Mouse (Mus musculus): ENCODE measurements around the gene Spink8. TPM values are rescaled to one million over a fixed set of nuclear protein-coding genes. Genes with fewer than 3 reads are reported as not detected.
"Not testable (repeated sequence)": the region's sequence is repeated elsewhere in the genome, so short reads cannot be mapped to it uniquely, and the experiment has no call there.

Spink8 gene
- not detected in 2 replicates for polyA plus RNA-seq (2016; fragmentation: Nextera tagmentation; extraction: Ambion mirVana)

- H3K4me1 ChIP-seq (replicated peaks): no peaks in the 10 kb centered on the region
- H3K4me3 ChIP-seq (replicated peaks): no peak within 1 kb of the TSS
- H3K27me3 ChIP-seq: no peaks in the 10 kb centered on the region
- no peak for ATAC-seq (ENCODE audit: insufficient number of reproducible peaks, insufficient read depth, low FRiP score, low TSS enrichment, low read depth)
- no peak within 1 kb of the TSS for H3K4me2 ChIP-seq
- no peaks in the 10 kb centered on the region for H3K9me3 ChIP-seq
- WGBS: 78% methylated on average over 1 of the region's 1 CpGs
- H3K36me3 ChIP-seq: no peaks in the 10 kb centered on the region
- no peak within 1 kb of the TSS for H3K27ac ChIP-seq
- H3K9ac ChIP-seq (replicated peaks): no peak within 1 kb of the TSS
Measured at GRCm38 (mm10) chr9:109811980-109812379, at the start of gene Spink8. Gene Spink8 (plus strand): TSS chr9:109812280.

DNA sequence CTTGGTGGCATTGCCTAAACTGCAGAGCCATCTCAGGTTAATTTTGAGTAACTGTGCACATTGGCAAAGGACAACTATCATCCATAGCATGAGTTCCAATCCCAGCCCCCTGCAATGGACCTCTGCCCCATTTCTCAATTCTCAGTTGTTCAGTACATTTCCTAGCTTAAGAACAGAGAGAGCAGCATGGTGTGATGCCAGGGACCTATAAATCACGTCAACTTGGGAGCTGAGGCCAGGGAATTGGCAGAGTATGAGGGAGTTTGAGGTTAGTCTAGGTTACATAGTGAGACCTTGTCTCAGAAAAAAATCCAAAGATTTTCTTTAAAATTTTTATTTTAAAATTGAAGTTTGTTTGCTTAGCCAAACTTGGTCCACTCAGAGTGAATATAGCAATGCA, 45.2 kb upstream of the Spink8 start:
- peaks cover 11% of the 10 kb centered on the region; the same call in 1 of the 2 replicates for H3K9me3 ChIP-seq
- H3K36me3 ChIP-seq; H3K9ac ChIP-seq (replicated peaks); ATAC-seq (ENCODE audit: insufficient number of reproducible peaks, insufficient read depth, low FRiP score, low TSS enrichment, low read depth); H3K27ac ChIP-seq; H3K27me3 ChIP-seq; H3K4me1 ChIP-seq (replicated peaks); H3K4me2 ChIP-seq; H3K4me3 ChIP-seq (replicated peaks): not testable (repeated sequence)
- WGBS: 56% methylated on average over 1 of the region's 1 CpGs

DNA sequence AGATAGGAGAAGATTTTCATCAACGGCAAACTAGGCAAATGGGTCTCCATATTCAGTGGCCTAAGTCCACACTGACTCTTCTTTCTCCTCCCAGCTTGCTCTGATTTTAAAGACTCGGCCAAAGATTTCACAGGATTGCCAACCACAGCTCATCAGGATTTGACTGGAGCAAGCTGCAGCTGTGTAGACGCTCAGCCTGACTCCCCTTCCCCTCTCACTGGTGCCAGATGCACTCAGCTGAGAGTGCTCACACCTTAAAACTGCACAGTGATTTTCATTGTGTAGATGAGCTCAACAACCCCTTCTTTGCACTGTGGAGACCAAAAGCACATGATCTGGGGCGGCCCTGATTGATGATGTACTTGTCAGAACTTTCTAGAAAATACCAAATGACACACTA, 21.5 kb upstream of the Spink8 start, which contains the start of gene Fbxw27:
TSS of gene Fbxw27 (minus strand) at position 101 of the 400 bp plus-strand sequence.
- not testable (repeated sequence) for ATAC-seq (ENCODE audit: insufficient number of reproducible peaks, insufficient read depth, low FRiP score, low TSS enrichment, low read depth); H3K9ac ChIP-seq (replicated peaks); H3K4me1 ChIP-seq (replicated peaks); H3K36me3 ChIP-seq; H3K9me3 ChIP-seq; H3K4me3 ChIP-seq (replicated peaks); H3K4me2 ChIP-seq; H3K27me3 ChIP-seq; H3K27ac ChIP-seq
- WGBS: 75% methylated on average over 4 of the region's 4 CpGs

- no peak overlapping the region for H3K27ac ChIP-seq
- H3K4me2 ChIP-seq: no peak overlapping the region
- WGBS: 52% methylated on average over 2 of the region's 2 CpGs
- ATAC-seq (ENCODE audit: insufficient number of reproducible peaks, insufficient read depth, low FRiP score, low TSS enrichment, low read depth): no peak
- H3K9me3 ChIP-seq: no peaks in the 10 kb centered on the region
- no peak overlapping the region for H3K9ac ChIP-seq (replicated peaks)
- no peak overlapping the region for H3K4me3 ChIP-seq (replicated peaks)
- H3K4me1 ChIP-seq (replicated peaks): no peaks in the 10 kb centered on the region
- H3K36me3 ChIP-seq: no peaks in the 10 kb centered on the region
- H3K27me3 ChIP-seq: no peaks in the 10 kb centered on the region
Measured at GRCm38 (mm10) chr9:109795221-109795620, 16.9 kb upstream of the Spink8 start.

GRCm38 (mm10) chr9:109795811-109796210, 16.3 kb upstream of the Spink8 start:
- Histone ChIP-seq H3K36me3 (no peaks in the 10 kb centered on the region), H3K4me1 (replicated peaks) (no peaks in the 10 kb centered on the region), H3K4me3 (replicated peaks) (no peak overlapping the region), H3K9me3 (no peaks in the 10 kb centered on the region), H3K27me3 (no peaks in the 10 kb centered on the region), H3K4me2 (no peak overlapping the region), H3K9ac (replicated peaks) (no peak overlapping the region), H3K27ac (no peak overlapping the region)
- no peak for ATAC-seq (ENCODE audit: insufficient number of reproducible peaks, insufficient read depth, low FRiP score, low TSS enrichment, low read depth)
- WGBS: 72% methylated on average over 2 of the region's 2 CpGs

- Histone ChIP-seq H3K4me1 (replicated peaks) (no peaks in the 10 kb centered on the region), H3K9ac (replicated peaks) (no peak overlapping the region), H3K4me2 (no peak overlapping the region), H3K27me3 (no peaks in the 10 kb centered on the region), H3K4me3 (replicated peaks) (no peak overlapping the region), H3K27ac (no peak overlapping the region), H3K36me3 (no peaks in the 10 kb centered on the region), H3K9me3 (no peaks in the 10 kb centered on the region)
- WGBS: 88% methylated on average over 1 of the region's 1 CpGs
- no peak for ATAC-seq (ENCODE audit: insufficient number of reproducible peaks, insufficient read depth, low FRiP score, low TSS enrichment, low read depth)
Measured at GRCm38 (mm10) chr9:109798051-109798450, 14.0 kb upstream of the Spink8 start.

GRCm38 (mm10) chr9:109805596-109805995, 6.5 kb upstream of the Spink8 start:
- not testable (repeated sequence) for H3K4me1 ChIP-seq (replicated peaks); ATAC-seq (ENCODE audit: insufficient number of reproducible peaks, insufficient read depth, low FRiP score, low TSS enrichment, low read depth)

GRCm38 (mm10) chr9:109806260-109806659, 5.8 kb upstream of the Spink8 start:
- no peak overlapping the region for H3K4me3 ChIP-seq (replicated peaks)
- H3K9me3 ChIP-seq: no peaks in the 10 kb centered on the region
- H3K9ac ChIP-seq (replicated peaks): no peak overlapping the region
- no peak overlapping the region for H3K27ac ChIP-seq
- no peak for ATAC-seq (ENCODE audit: insufficient number of reproducible peaks, insufficient read depth, low FRiP score, low TSS enrichment, low read depth)
- no peaks in the 10 kb centered on the region for H3K27me3 ChIP-seq
- no peak overlapping the region for H3K4me2 ChIP-seq
- WGBS: 54% methylated on average over 1 of the region's 1 CpGs
- H3K36me3 ChIP-seq: no peaks in the 10 kb centered on the region
- H3K4me1 ChIP-seq (replicated peaks): no peaks in the 10 kb centered on the region

More at GRCm38 (mm10) chr9:109805596-109805995, 6.5 kb upstream of the Spink8 start:
- WGBS: 79% methylated on average over 2 of the region's 2 CpGs
- H3K9ac ChIP-seq (replicated peaks); H3K27ac ChIP-seq; H3K9me3 ChIP-seq; H3K4me3 ChIP-seq (replicated peaks); H3K4me2 ChIP-seq; H3K27me3 ChIP-seq; H3K36me3 ChIP-seq: not testable (repeated sequence)

DNA sequence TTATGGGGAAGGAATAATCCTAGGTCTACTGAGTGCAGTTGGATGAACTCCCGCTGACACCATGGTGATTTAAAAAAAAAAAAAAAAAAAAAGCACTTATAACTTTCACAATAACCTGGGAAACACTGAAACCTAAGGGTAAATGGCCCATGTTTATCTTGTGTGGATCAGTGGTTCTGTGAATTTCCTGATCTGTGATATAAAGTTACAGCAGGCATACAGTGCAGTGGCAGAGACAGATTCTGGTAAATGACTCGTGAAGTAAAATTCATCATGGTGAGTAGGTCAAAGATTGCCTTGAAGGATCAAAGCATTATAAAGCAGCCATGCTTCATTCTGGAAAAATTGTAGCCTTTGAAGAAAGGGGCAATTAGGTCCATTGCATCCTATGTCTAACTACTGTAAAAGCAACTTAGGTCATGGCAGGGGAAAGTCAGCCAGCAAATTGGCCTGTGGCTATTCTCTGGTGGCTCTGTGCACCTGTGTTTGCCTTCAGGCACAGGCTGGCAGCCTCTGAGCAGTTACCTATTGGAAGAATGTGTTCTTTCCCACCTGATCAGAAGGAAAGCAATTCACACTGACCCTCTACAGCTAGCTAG, 5.3 kb upstream of the Spink8 start:
- no peak overlapping the region for H3K9ac ChIP-seq (replicated peaks)
- H3K4me2 ChIP-seq: no peak overlapping the region
- no peak for ATAC-seq (ENCODE audit: insufficient number of reproducible peaks, insufficient read depth, low FRiP score, low TSS enrichment, low read depth)
- H3K27me3 ChIP-seq: no peaks in the 10 kb centered on the region
- no peaks in the 10 kb centered on the region for H3K9me3 ChIP-seq
- H3K36me3 ChIP-seq: no peaks in the 10 kb centered on the region
- WGBS: 78% methylated on average over 2 of the region's 2 CpGs
- no peak overlapping the region for H3K4me3 ChIP-seq (replicated peaks)
- no peaks in the 10 kb centered on the region for H3K4me1 ChIP-seq (replicated peaks)
- H3K27ac ChIP-seq: no peak overlapping the region

- H3K4me1 ChIP-seq (replicated peaks): no peaks in the 10 kb centered on the region
- no peak overlapping the region for H3K9ac ChIP-seq (replicated peaks)
- H3K27me3 ChIP-seq: no peaks in the 10 kb centered on the region
- H3K4me3 ChIP-seq (replicated peaks): no peak overlapping the region
- WGBS: 56% methylated on average over 3 of the region's 3 CpGs
- H3K27ac ChIP-seq: no peak overlapping the region
- no peak overlapping the region for H3K4me2 ChIP-seq
- H3K36me3 ChIP-seq: no peaks in the 10 kb centered on the region
- no peaks in the 10 kb centered on the region for H3K9me3 ChIP-seq
- no peak for ATAC-seq (ENCODE audit: insufficient number of reproducible peaks, insufficient read depth, low FRiP score, low TSS enrichment, low read depth)
Measured at GRCm38 (mm10) chr9:109807898-109808297, 4.2 kb upstream of the Spink8 start.

DNA sequence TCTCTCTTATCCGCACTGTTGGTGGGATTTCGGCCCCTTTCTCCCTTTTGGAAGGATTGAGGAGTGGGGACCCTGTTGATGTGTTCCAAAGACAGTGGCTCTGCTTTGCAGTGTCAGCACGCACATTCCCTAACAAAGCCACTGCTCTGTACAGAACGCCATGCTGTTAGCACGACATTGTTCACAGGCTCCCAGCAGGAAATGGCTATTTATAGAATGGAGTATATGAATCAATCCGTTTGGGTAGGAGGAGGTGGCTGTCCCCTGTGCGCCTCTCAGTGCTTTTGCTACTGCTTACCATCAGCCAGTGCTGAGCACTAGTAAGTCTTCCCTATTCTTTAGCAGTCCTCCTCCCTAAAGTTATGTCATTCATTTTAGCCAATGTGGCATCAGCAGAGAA, 1.3 kb downstream of the Spink8 start:
- WGBS: 65% methylated on average over 7 of the region's 7 CpGs
- no peaks in the 10 kb centered on the region for H3K9me3 ChIP-seq
- H3K9ac ChIP-seq (replicated peaks): no peak overlapping the region
- no peak for ATAC-seq (ENCODE audit: insufficient number of reproducible peaks, insufficient read depth, low FRiP score, low TSS enrichment, low read depth)
- no peaks in the 10 kb centered on the region for H3K27me3 ChIP-seq
- H3K4me1 ChIP-seq (replicated peaks): no peaks in the 10 kb centered on the region
- H3K36me3 ChIP-seq: no peaks in the 10 kb centered on the region
- H3K4me2 ChIP-seq: no peak overlapping the region
- H3K4me3 ChIP-seq (replicated peaks): no peak overlapping the region
- no peak overlapping the region for H3K27ac ChIP-seq

DNA sequence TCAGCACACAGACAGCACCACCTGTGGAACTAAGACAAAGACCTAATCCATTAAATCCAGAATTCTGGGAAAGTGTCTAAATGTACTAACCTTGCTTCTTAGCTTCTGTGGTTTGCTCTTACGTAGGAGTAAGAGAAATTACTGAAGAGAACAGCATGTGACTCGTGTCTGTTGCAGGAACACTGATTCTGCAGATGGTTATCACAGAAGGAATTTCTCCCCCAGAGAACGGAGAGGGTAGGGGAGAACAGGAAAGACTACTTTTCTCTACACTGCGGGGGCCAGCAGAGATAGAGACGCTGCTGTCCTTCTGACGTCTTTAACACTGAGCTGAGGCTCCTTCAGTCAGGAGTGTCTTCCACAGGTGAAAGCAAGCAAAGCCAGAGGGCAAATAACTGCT, 4.3 kb downstream of the Spink8 start:
- Histone ChIP-seq H3K4me1 (replicated peaks) (no peaks in the 10 kb centered on the region), H3K4me2 (no peak overlapping the region), H3K36me3 (no peaks in the 10 kb centered on the region), H3K9ac (replicated peaks) (no peak overlapping the region), H3K9me3 (no peaks in the 10 kb centered on the region), H3K27ac (no peak overlapping the region), H3K27me3 (no peaks in the 10 kb centered on the region), H3K4me3 (replicated peaks) (no peak overlapping the region)
- 57% methylated on average over 6 of the region's 6 CpGs for WGBS
- ATAC-seq (ENCODE audit: insufficient number of reproducible peaks, insufficient read depth, low FRiP score, low TSS enrichment, low read depth): no peak
